Mouse (Mus musculus) G1E (cell line): ENCODE results near the gene Slc32a1. TPM values are rescaled to one million over a fixed set of nuclear protein-coding genes. Genes with fewer than 3 reads are reported as not detected.

ENCODE experiments used
- ATAC-seq: 2 replicates; pipeline ENCODE4 v1.8.0; 2016; ENCODE audit warnings: mild to moderate bottlenecking; ENCODE audit not compliant: insufficient number of reproducible peaks, poor library complexity, low FRiP score, severe bottlenecking; ENCODE audit errors: extremely low read depth
- DNase-seq: peaks from one replicate; pipeline ENCODE4 v3.0.0; 2012; ENCODE audit warnings: low spot score
- H3K27me3 ChIP-seq: 2 replicates; pipeline ENCODE4 v1.6.1; 2012; ENCODE audit warnings: mild to moderate bottlenecking, low read length, inconsistent platforms; ENCODE audit not compliant: insufficient read depth
- H3K36me3 ChIP-seq: replicated peaks from 2 replicates; pipeline ENCODE3; 2012; ENCODE audit warnings: mild to moderate bottlenecking, inconsistent platforms
- H3K4me1 ChIP-seq: 2 replicates; pipeline ENCODE4 v1.6.1; 2012; ENCODE audit warnings: low read depth, low read length, inconsistent platforms, mixed read lengths; ENCODE audit not compliant: insufficient read depth
- H3K4me3 ChIP-seq: 2 replicates; pipeline ENCODE4 v1.5.1; 2012; ENCODE audit warnings: low read depth, mild to moderate bottlenecking, inconsistent platforms, low read length, moderate library complexity, mixed read lengths
- H3K9me3 ChIP-seq: replicated peaks from 2 replicates; pipeline ENCODE4 v1.6.1; 2012; ENCODE audit warnings: inconsistent platforms
- CTCF ChIP-seq: IDR thresholded peaks from 2 replicates; pipeline ENCODE4 v1.5.1; 2012; ENCODE audit warnings: low read depth, low read length, inconsistent platforms, mixed read lengths
- GATA1 ChIP-seq: IDR thresholded peaks from 2 replicates; pipeline ENCODE4 v1.6.1; 2012; ENCODE audit warnings: borderline replicate concordance, low read length, inconsistent platforms, mixed read lengths
- GATA2 ChIP-seq: IDR thresholded peaks from 2 replicates; pipeline ENCODE4 v1.6.1; 2012; ENCODE audit warnings: low read depth, low read length, inconsistent platforms, borderline replicate concordance
- POLR2AphosphoS5 ChIP-seq: IDR thresholded peaks from 2 replicates; pipeline ENCODE4 v1.6.1; 2012; ENCODE audit warnings: low read depth, low read length, inconsistent platforms; ENCODE audit not compliant: insufficient replicate concordance
- TAL1 ChIP-seq: conservative IDR thresholded peaks from 2 replicates; pipeline ENCODE4 v1.6.1; 2012; ENCODE audit warnings: low read depth, low read length, inconsistent platforms, mixed read lengths
- polyA plus RNA-seq: library from polyadenylated mRNA; stranded (reverse); fragments of >175 nt; gene quantifications from 2 replicates; pipeline ENCODE4 v1.2.3, GENCODE M21; 2012
- total RNA-seq, 2 experiments: library from RNA; stranded (forward) in 1 of 2; stranded (reverse) in 1 of 2; fragments of 200-1000 nt in 1 of 2; fragments of >200 nt in 1 of 2; fragmentation: Nextera tagmentation in 1 of 2; gene quantifications; 2 replicates each; pipeline ENCODE4 v1.2.3; 2014 to 2017

The Slc32a1 gene
- total and polyA plus RNA-seq, 3 experiments: not detected

DNA sequence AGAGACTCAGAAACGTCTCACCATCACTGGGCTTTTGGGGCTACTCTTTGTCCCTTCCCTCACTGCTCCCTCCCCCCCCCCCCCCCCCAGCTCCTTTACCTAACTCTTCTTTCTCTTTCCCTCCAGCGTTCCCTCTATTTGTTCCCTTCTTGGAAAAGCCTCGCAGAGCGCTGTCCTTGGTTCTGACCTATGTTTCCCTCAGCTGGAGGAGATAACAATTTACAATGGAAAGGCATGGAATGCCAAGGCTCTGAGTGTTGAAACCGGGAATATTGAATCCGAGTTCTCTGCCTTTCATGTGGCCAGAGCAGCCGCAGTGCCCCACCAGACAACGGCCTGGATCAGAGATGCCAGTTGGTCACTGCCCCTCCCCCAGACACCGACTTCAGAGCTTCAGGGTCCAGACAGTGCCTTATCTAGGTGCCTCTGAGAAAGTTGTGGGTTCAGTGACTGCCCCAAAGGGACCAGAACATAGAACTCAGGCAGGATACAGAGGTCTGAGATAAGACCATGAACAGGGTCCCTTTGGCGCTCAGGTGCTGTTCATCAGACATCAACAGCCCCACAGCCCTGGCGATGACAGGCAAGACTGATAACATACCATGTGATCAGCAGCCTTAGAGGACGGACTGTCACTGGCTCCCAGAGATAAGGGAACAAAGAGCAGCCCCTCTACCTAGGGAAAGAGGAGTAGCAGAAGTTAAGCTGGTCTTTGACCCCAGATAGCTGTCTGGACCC lies 25.8 kb upstream of the Slc32a1 start:
- peak; percentile 91 for ATAC-seq
- peak overlapping the region; percentile 56; the same call in 1 of the 2 replicates for H3K4me3 ChIP-seq
- peaks cover 50% of the 10 kb centered on the region for H3K27me3 ChIP-seq
- H3K9me3 ChIP-seq: peaks cover 9% of the 10 kb centered on the region
- H3K36me3 ChIP-seq: no peaks in the 10 kb centered on the region
- peak; percentile 48 for DNase-seq
- H3K4me1 ChIP-seq: peaks cover 42% of the 10 kb centered on the region
- TF ChIP-seq POLR2AphosphoS5 (no peak), GATA2 (no peak), TAL1 (peak; percentile 95), GATA1 (no peak), CTCF (no peak)

DNA sequence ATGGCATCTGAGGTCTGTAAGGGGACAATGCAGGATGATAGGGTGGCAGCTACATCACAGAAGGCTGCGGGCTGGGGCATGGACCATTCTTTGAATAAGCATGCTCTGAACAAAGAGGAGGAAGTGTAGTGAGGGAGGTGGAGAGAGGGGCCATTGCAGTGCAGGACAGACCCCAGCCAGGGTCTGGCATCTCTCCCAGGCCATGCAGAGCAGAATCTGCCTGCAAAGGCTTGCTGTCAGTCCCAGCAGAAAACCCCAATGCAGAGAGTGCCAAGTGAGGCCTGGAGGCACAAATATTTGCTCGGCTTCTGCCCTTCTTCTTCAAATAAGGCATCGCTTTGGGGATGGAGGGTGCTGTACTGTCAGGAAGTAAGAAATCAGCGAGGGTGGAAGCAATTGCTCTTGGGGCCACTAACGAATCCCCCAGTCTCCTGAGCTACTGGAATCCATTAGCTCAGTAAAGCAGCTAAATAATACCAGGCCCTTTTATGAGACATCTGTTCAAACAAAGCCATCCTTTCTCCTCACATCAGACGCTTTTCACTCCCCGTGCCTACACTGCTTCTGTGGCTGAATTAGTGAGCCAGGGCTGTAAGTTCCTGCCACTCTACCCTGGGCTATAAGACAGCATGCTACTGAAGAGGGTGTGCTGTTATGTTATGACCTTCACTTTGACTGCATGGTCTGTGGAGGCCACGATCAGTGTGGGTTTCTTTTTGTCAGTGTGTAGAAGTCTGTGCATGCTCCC lies 21.9 kb upstream of the Slc32a1 start:
- Histone ChIP-seq H3K4me1 (peaks cover 37% of the 10 kb centered on the region), H3K4me3 (no peak overlapping the region), H3K9me3 (peaks cover 9% of the 10 kb centered on the region), H3K27me3 (peaks cover 55% of the 10 kb centered on the region), H3K36me3 (no peaks in the 10 kb centered on the region)
- no peak for TF ChIP-seq TAL1
- TF ChIP-seq GATA2: no peak
- no peak for TF ChIP-seq CTCF
- TF ChIP-seq GATA1: no peak
- DNase-seq (no peak), ATAC-seq (no peak)

DNA sequence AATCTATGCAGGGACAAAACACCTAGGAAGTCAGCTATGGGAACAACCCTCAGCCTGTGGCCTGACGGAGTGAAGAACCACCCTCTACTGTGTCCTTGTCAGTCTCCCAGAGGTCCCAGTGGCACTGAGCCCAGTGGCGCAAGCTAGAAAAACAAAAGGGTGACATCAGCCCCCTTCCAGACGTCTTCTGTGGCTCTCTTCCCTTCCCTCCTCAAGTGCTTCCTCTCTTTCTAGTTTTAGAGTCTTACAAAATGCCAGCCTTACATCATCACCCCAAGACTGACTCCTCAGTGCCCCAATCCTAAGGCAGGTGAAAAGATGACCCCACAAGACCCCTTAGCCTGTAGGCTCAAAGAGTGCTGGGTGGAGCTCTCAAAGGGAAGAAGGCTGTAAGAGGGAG lies 20.1 kb upstream of the Slc32a1 start:
- ATAC-seq: no peak
- H3K27me3 ChIP-seq: peaks cover 60% of the 10 kb centered on the region

DNA sequence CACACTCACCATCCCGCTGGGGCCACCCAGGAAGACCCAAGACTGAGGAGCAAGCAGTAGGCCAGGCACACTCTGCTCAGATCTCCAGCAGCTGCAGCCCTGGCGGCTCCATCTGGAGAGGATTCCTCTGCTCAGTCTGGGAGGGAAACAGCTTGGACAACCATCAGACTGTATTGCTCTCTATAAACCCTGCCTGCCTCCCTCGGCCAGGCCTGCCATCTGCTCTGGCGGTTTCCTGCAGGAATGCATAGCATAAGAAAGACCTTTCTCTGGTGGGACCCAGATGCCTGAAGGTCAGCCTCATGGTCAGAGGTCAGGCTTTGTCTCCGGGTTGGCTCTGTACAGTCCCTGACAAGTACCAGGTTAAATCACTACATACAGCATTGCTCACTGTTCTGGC lies 19.3 kb upstream of the Slc32a1 start:
- DNase-seq: no peak
- H3K27me3 ChIP-seq: peaks cover 60% of the 10 kb centered on the region
- H3K4me1 ChIP-seq: peaks cover 13% of the 10 kb centered on the region
- no peaks in the 10 kb centered on the region for H3K36me3 ChIP-seq
- ATAC-seq: no peak
- TF ChIP-seq TAL1 (no peak), GATA2 (no peak), CTCF (no peak), POLR2AphosphoS5 (no peak), GATA1 (no peak)
- H3K9me3 ChIP-seq: peaks cover 7% of the 10 kb centered on the region
- no peak overlapping the region for H3K4me3 ChIP-seq

More for the DNA sequence above, 20.1 kb upstream of the Slc32a1 start:
- H3K9me3 ChIP-seq: peaks cover 9% of the 10 kb centered on the region
- H3K36me3 ChIP-seq: no peaks in the 10 kb centered on the region
- DNase-seq: no peak
- peaks cover 20% of the 10 kb centered on the region for H3K4me1 ChIP-seq
- no peak for TF ChIP-seq GATA1
- TF ChIP-seq TAL1: no peak
- no peak for TF ChIP-seq GATA2
- no peak for TF ChIP-seq POLR2AphosphoS5
- TF ChIP-seq CTCF: no peak
- no peak overlapping the region for H3K4me3 ChIP-seq

DNA sequence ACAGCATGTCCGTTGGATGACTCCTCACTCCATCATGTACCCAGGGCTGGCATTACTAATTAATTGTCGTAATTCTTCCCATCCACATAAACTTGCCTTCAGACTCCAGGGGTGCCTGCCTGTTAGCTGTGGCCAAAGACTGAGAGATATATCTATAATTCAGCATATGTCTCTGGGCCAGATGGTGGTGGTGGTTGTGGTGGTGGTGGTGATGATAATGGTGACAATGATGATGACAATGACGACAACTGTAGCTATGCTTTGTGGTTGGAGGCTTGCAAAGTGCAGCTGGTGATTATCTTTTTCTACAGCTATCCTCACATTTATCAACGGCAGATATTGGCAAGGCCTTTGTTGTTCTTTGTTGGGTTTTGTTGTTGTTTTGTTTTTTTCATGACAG lies 17.2 kb upstream of the Slc32a1 start:
- Histone ChIP-seq H3K27me3 (peaks cover 50% of the 10 kb centered on the region), H3K36me3 (no peaks in the 10 kb centered on the region), H3K9me3 (no peaks in the 10 kb centered on the region), H3K4me3 (no peak overlapping the region), H3K4me1 (peaks cover 16% of the 10 kb centered on the region)
- TF ChIP-seq GATA2: no peak
- TF ChIP-seq TAL1: peak; percentile 57
- ATAC-seq (peak; percentile 65), DNase-seq (no peak)

DNA sequence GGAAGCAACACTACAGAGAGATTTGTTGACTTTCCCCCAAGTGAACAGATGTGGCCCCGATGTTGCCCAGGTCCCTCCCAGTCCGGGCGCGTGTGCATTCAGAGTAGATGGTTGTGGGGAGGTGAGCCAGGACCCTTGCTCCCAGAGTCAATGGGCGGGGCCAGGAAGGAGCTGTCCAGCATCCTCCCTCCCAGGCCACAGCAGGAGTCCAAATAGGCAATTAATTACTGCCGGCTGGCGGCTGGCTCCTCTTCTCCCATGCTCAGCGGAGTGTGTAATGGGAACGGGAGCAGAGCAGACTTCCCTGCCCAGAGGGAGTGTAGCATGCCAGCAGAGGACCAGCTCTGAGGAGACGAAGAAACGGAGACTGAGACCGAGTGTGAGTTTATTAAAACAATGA lies 15.5 kb upstream of the Slc32a1 start:
- Histone ChIP-seq H3K9me3 (no peaks in the 10 kb centered on the region), H3K27me3 (peaks cover 49% of the 10 kb centered on the region), H3K4me1 (peaks cover 19% of the 10 kb centered on the region), H3K36me3 (no peaks in the 10 kb centered on the region), H3K4me3 (no peak overlapping the region)
- ATAC-seq: peak; percentile 31; the same call in 1 of the 2 replicates
- no peak for TF ChIP-seq GATA1
- no peak for DNase-seq
